Mouse (Mus musculus): ENCODE results near the gene Mat2b.

Gene Mat2b

DNA sequence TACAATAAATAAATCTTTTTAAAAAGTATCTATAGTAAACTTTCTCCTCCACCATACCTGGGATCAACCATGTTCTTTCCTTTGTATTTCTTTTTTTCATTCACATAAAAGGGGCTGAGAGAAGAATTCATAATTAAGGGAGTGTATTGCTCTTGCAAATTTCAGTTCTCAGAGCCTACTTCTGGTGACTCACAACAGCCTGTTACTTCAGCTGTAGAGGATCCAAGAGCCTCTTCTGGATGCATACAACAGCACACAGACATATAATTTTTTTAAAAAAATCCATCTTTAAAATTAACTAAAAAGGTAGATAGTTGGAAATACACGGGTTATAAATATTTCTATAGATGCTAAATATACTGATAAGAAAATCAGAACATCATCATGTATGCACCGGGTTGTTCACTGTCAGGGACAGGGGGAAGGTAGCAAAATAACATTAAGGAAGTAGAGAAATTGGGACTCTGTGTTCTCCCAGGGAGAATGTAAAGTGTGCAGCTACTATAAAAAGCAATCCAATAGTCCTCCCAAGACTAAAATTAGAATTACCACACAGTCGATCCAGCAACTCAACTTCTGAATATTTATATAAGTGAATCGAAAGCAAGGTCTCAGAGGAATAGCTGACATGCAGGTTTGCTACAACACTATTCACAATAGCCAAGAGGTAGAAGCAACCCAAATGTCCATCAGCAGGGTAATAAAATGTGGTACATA, 19.8 kb downstream of the Mat2b start:
- DNase-seq (ENCODE audit: low spot score in 2 of 2) = no peak

DNA sequence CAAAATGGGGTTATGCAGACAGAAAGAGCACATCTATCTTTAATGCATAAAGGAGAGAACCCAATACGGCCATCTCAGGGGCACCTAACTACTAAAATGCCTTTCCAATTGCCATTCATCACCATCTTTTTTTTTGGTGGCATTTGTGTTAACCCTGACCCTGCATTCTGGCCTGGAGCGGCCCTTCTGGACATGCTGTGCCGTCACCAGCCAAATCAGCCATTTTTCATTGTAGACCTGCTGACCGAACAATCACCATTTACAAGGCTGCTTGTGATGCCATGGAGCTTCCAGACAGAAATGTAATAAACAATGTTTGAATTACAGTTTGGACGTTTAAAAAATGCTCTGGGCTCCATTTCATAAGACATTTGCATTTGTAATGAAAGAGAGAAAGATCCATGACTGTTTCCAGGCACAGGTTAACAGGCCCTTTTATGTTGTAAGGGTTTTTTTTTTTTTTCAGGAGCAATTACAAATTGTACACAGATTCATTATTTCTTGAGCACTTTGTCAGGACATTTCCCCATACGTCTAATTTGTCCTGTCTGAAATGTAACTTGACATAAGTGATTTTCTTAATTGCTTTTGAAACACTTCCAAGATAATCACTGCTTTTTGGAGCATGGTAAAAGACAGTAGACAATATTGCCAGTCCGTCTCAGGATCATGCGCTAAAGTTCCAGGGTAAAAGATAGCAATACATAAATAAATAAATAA, 45.1 kb downstream of the Mat2b start:
- DNase-seq (ENCODE audit: low spot score in 2 of 2) = no peak

DNA sequence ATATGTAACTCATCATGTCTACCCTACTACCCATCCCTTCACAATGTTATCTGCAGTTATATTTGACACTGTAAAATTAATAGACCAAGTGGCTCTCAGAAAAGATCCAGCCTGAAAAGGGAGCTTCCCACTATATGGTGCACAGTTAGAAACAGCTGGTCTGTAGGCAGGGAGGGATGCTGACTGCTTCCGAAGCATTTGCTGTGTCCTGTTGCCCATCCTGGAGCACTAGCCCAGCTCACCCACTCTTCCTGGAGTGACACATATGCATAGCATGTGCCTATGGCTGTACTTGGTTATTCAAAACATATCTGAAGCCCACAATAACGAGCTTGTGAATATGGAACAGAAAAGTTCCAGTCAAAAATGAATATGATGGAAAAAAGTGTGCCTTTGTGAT, 47.8 kb downstream of the Mat2b start:
- DNase-seq (ENCODE audit: low spot score in 2 of 2) = no peak
